Mouse (Mus musculus) heart, embryonic 11.5 days (tissue): ENCODE results near the gene Smbd1. TPM values are rescaled to one million over a fixed set of nuclear protein-coding genes. Genes with fewer than 3 reads are reported as not detected.

Experiments
- ATAC-seq: fragments of 200-750 bp; cut with Nextera tagmentation; replicated peaks from 2 replicates; pipeline ENCODE4 v1.8.0; 2017; ENCODE audit warnings: moderate library complexity; ENCODE audit not compliant: insufficient number of reproducible peaks, low FRiP score, low TSS enrichment
- H3K27ac ChIP-seq: fragments of 300-500 bp; sonication (generic); 2 replicates; pipeline ENCODE4 v1.5.1; 2014; ENCODE audit warnings: mild to moderate bottlenecking, low read depth, low read length
- H3K27me3 ChIP-seq: fragments of 300-500 bp; sonication (generic); 2 replicates; pipeline ENCODE4 v1.6.1; 2014; ENCODE audit warnings: mild to moderate bottlenecking, low read length, mixed read lengths; ENCODE audit not compliant: control insufficient read depth, insufficient read depth
- H3K36me3 ChIP-seq: fragments of 300-500 bp; sonication (generic); 2 replicates; pipeline ENCODE4 v1.6.1; 2014; ENCODE audit warnings: mild to moderate bottlenecking, low read length, moderate library complexity, mixed read lengths; ENCODE audit not compliant: control insufficient read depth, insufficient read depth
- H3K4me1 ChIP-seq: fragments of 300-500 bp; sonication (generic); 2 replicates; pipeline ENCODE4 v1.6.1; 2014; ENCODE audit warnings: low read length; ENCODE audit not compliant: control insufficient read depth, insufficient read depth
- H3K4me2 ChIP-seq: fragments of 300-500 bp; sonication (generic); 2 replicates; pipeline ENCODE4 v1.6.1; 2014; ENCODE audit warnings: mild to moderate bottlenecking, moderate library complexity
- H3K4me3 ChIP-seq: fragments of 300-500 bp; sonication (generic); 2 replicates; pipeline ENCODE4 v1.5.1; 2014; ENCODE audit warnings: low read depth, low read length
- H3K9ac ChIP-seq: fragments of 300-500 bp; sonication (generic); 2 replicates; pipeline ENCODE4 v1.6.1; 2014; ENCODE audit warnings: mild to moderate bottlenecking, low read depth, low read length, moderate library complexity
- H3K9me3 ChIP-seq: fragments of 300-500 bp; sonication (generic); replicated peaks from 2 replicates; pipeline ENCODE4 v1.6.1; 2016; ENCODE audit warnings: low read length; ENCODE audit not compliant: control insufficient read depth
- WGBS: fragments of 180-500 bp; shearing (Covaris S2); extraction: QIAGEN DNeasy Blood & Tissue Kit; methylation state at CpG from one replicate; pipeline ENCODE4 v1.1.7; 2014; ENCODE audit not compliant: insufficient replicate concordance; 5-methylcytosine and 5-hydroxymethylcytosine counted together
- polyA plus RNA-seq: library from polyadenylated mRNA; unstranded; fragments of >200 nt; fragmentation: Nextera tagmentation; extraction: Ambion mirVana; gene quantifications from 2 replicates; pipeline ENCODE4 v1.2.1, GENCODE M21; 2014

The Smbd1 gene
- not detected in 2 replicates for polyA plus RNA-seq

- H3K4me2 ChIP-seq = no peak within 1 kb of the TSS
- H3K9me3 ChIP-seq = no peaks in the 10 kb centered on the region
- H3K4me3 ChIP-seq = no peak within 1 kb of the TSS
- H3K4me1 ChIP-seq = peaks cover 12% of the 10 kb centered on the region
- no peak within 1 kb of the TSS for H3K9ac ChIP-seq
- H3K27ac ChIP-seq = no peak within 1 kb of the TSS
- no peaks in the 10 kb centered on the region for H3K27me3 ChIP-seq
- WGBS = 85% methylated on average over 4 of the region's 4 CpGs
- H3K36me3 ChIP-seq = no peaks in the 10 kb centered on the region
- no peak for ATAC-seq
Observed at GRCm38 (mm10) chr16:32810321-32810720, at the start of gene Smbd1. TSS of gene Smbd1 (minus strand) at chr16:32810477.

- peak overlapping the region; percentile 49; the same call in 1 of the 2 replicates for H3K9ac ChIP-seq
- no peaks in the 10 kb centered on the region; the same call in 1 of the 2 replicates for H3K36me3 ChIP-seq
- no peak overlapping the region for H3K4me3 ChIP-seq
- ATAC-seq = 0 out of 2 replicates have a peak, but pooled peaks have one; percentile 58
- H3K4me1 ChIP-seq = peaks cover 29% of the 10 kb centered on the region
- peak overlapping the region; percentile 92 for H3K27ac ChIP-seq
- peak overlapping the region; percentile 7 for H3K4me2 ChIP-seq
- H3K9me3 ChIP-seq = no peaks in the 10 kb centered on the region
- 38% methylated on average over 12 of the region's 12 CpGs for WGBS
- no peaks in the 10 kb centered on the region for H3K27me3 ChIP-seq
Observed at GRCm38 (mm10) chr16:32858771-32859636, 48.7 kb upstream of the Smbd1 start.

- 43% methylated on average over 4 of the region's 4 CpGs for WGBS
- Histone ChIP-seq H3K36me3 (no peaks in the 10 kb centered on the region; the same call in 1 of the 2 replicates), H3K9ac (peak overlapping the region; percentile 49; the same call in 1 of the 2 replicates), H3K4me3 (no peak overlapping the region), H3K9me3 (no peaks in the 10 kb centered on the region), H3K27ac (peak overlapping the region; percentile 92), H3K27me3 (no peaks in the 10 kb centered on the region), H3K4me1 (peaks cover 36% of the 10 kb centered on the region), H3K4me2 (peak overlapping the region; percentile 7)
- ATAC-seq = no peak
Observed at GRCm38 (mm10) chr16:32858356-32858755, 48.1 kb upstream of the Smbd1 start.

GRCm38 (mm10) chr16:32856751-32857150 lies 46.5 kb upstream of the Smbd1 start:
- peaks cover 39% of the 10 kb centered on the region for H3K4me1 ChIP-seq
- H3K36me3 ChIP-seq = no peaks in the 10 kb centered on the region; the same call in 1 of the 2 replicates
- ATAC-seq = no peak
- no peak overlapping the region for H3K4me3 ChIP-seq
- no peak overlapping the region for H3K4me2 ChIP-seq
- no peaks in the 10 kb centered on the region for H3K9me3 ChIP-seq
- no peaks in the 10 kb centered on the region for H3K27me3 ChIP-seq
- no peak overlapping the region for H3K9ac ChIP-seq
- H3K27ac ChIP-seq = no peak overlapping the region
- WGBS = 80% methylated on average over 3 of the region's 3 CpGs

GRCm38 (mm10) chr16:32854050-32854571 lies 43.8 kb upstream of the Smbd1 start:
- H3K9me3 ChIP-seq = no peaks in the 10 kb centered on the region
- ATAC-seq = 0 out of 2 replicates have a peak, but pooled peaks have one; percentile 23
- no peak overlapping the region; the same call in 1 of the 2 replicates for H3K9ac ChIP-seq
- WGBS = 44% methylated on average over 2 of the region's 2 CpGs
- peak overlapping the region; percentile 89 for H3K27ac ChIP-seq
- peaks cover 30% of the 10 kb centered on the region for H3K4me1 ChIP-seq
- H3K36me3 ChIP-seq = peaks cover 4% of the 10 kb centered on the region
- no peak overlapping the region for H3K4me3 ChIP-seq
- H3K27me3 ChIP-seq = no peaks in the 10 kb centered on the region
- peak overlapping the region; percentile 47 for H3K4me2 ChIP-seq

GRCm38 (mm10) chr16:32853492-32854049 lies 43.3 kb upstream of the Smbd1 start:
- ATAC-seq = no peak
- Histone ChIP-seq H3K9me3 (no peaks in the 10 kb centered on the region), H3K4me2 (peak overlapping the region; percentile 47), H3K4me1 (peaks cover 25% of the 10 kb centered on the region), H3K27me3 (no peaks in the 10 kb centered on the region), H3K27ac (peak overlapping the region; percentile 89), H3K36me3 (peaks cover 7% of the 10 kb centered on the region), H3K4me3 (no peak overlapping the region), H3K9ac (peak overlapping the region; percentile 4; the same call in 1 of the 2 replicates)
- WGBS = 41% methylated on average over 13 of the region's 13 CpGs

GRCm38 (mm10) chr16:32849042-32849830 lies 39.0 kb upstream of the Smbd1 start:
- 82% methylated on average over 11 of the region's 11 CpGs for WGBS
- ATAC-seq = no peak
- H3K4me3 ChIP-seq = no peak overlapping the region
- no peak overlapping the region for H3K27ac ChIP-seq
- no peak overlapping the region for H3K4me2 ChIP-seq
- H3K36me3 ChIP-seq = peaks cover 28% of the 10 kb centered on the region
- peaks cover 12% of the 10 kb centered on the region for H3K4me1 ChIP-seq
- no peaks in the 10 kb centered on the region for H3K27me3 ChIP-seq
- no peak overlapping the region for H3K9ac ChIP-seq
- H3K9me3 ChIP-seq = no peaks in the 10 kb centered on the region

- Histone ChIP-seq H3K27ac (no peak overlapping the region), H3K4me1 (no peaks in the 10 kb centered on the region), H3K36me3 (peaks cover 33% of the 10 kb centered on the region), H3K9me3 (no peaks in the 10 kb centered on the region), H3K4me3 (no peak overlapping the region), H3K4me2 (no peak overlapping the region), H3K9ac (no peak overlapping the region), H3K27me3 (no peaks in the 10 kb centered on the region)
- 87% methylated on average over 11 of the region's 11 CpGs for WGBS
- ATAC-seq = no peak
Observed at GRCm38 (mm10) chr16:32847103-32847502, 36.8 kb upstream of the Smbd1 start.
